Mouse (Mus musculus) lung, embryonic 15.5 days (tissue): ENCODE measurements at regions not wholly inside any gene's neighbourhood (a gene's known extent, or its start where the extent isn't known, plus 50 kb on each side); places are given as distances from the start of the nearest gene placed in this dataset.

Experiments used
- ATAC-seq: fragments of 200-750 bp; cut with Nextera tagmentation; 2 replicates; pipeline ENCODE4 v1.8.0; 2017; ENCODE audit warnings: moderate number of reproducible peaks, borderline replicate concordance; ENCODE audit not compliant: low FRiP score, low TSS enrichment; ENCODE audit errors: extremely low read depth
- H3K27ac ChIP-seq: fragments of 300-500 bp; sonication (generic); 2 replicates; pipeline ENCODE4 v1.5.1; 2015; ENCODE audit warnings: moderate library complexity, mild to moderate bottlenecking, inconsistent platforms
- H3K27me3 ChIP-seq: fragments of 300-500 bp; sonication (generic); 2 replicates; pipeline ENCODE4 v1.6.1; 2015; ENCODE audit warnings: inconsistent platforms
- H3K36me3 ChIP-seq: fragments of 300-500 bp; sonication (generic); 2 replicates; pipeline ENCODE4 v1.6.1; 2015; ENCODE audit warnings: inconsistent platforms
- H3K4me1 ChIP-seq: fragments of 300-500 bp; sonication (generic); 2 replicates; pipeline ENCODE4 v1.6.1; 2015; ENCODE audit warnings: inconsistent platforms
- H3K4me2 ChIP-seq: fragments of 300-500 bp; sonication (generic); 2 replicates; pipeline ENCODE4 v1.6.1; 2015; ENCODE audit warnings: inconsistent platforms, mild to moderate bottlenecking, moderate library complexity
- H3K4me3 ChIP-seq: fragments of 300-500 bp; sonication (generic); 2 replicates; pipeline ENCODE4 v1.5.1; 2015; ENCODE audit warnings: mild to moderate bottlenecking, inconsistent platforms
- H3K9ac ChIP-seq: fragments of 300-500 bp; sonication (generic); 2 replicates; pipeline ENCODE4 v1.6.1; 2015; ENCODE audit warnings: inconsistent platforms
- H3K9me3 ChIP-seq: fragments of 300-500 bp; sonication (generic); 2 replicates; pipeline ENCODE4 v1.6.1; 2016; ENCODE audit warnings: inconsistent platforms
- WGBS: fragments of 180-500 bp; shearing (Covaris S2); methylation state at CpG from one replicate; pipeline ENCODE4 v1.1.7; 2015; 5-methylcytosine and 5-hydroxymethylcytosine counted together

GRCm38 (mm10) chr2:61267706-61268105 lies 304.7 kb upstream of the Rbms1 start:
- 88% methylated on average over 3 of the region's 3 CpGs for WGBS
- H3K9me3 ChIP-seq = no peaks in the 10 kb centered on the region
- no peak overlapping the region for H3K27ac ChIP-seq
- H3K4me3 ChIP-seq = no peak overlapping the region
- H3K36me3 ChIP-seq = no peaks in the 10 kb centered on the region
- H3K4me2 ChIP-seq = no peak overlapping the region
- H3K9ac ChIP-seq = no peak overlapping the region
- ATAC-seq = no peak
- no peaks in the 10 kb centered on the region; the same call in 1 of the 2 replicates for H3K4me1 ChIP-seq
- H3K27me3 ChIP-seq = no peaks in the 10 kb centered on the region

DNA sequence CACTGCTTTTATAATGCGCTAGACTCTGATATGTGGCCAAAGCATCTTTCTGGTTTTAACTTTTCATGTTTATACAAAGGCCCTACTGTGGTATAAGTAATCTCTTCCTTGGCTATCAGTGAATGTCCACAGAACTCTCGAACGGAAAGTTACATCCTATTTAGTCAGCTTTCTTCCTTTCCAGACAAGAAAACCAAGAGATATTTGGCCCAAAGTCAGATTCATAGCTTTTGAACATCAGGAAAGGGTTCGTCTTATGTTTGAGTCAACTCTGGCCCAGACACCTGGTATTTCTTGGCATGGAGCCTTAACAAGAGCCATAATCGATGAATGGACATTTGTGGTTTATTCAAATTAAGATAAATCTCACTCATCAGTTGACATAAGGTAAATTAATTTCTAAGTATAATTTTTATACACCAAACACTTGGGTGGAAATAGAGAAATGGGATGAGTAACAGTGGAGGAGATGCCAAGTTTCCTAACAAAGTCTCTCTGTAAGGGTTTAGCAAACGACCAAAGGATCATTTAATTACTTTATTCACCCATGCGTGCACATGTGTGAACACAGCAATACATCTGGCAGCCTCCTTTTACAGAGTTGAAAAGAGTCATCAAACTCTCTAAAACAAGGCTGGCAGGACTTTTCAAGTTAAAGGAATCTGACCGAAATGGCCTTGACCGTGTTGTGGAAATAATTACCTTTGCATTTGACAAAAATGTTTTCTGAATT lies 287.2 kb upstream of the Rbms1 start:
- no peak for ATAC-seq
- 46% methylated on average over 9 of the region's 9 CpGs for WGBS

GRCm38 (mm10) chr2:61247956-61248355 lies 285.0 kb upstream of the Rbms1 start:
- no peaks in the 10 kb centered on the region for H3K9me3 ChIP-seq
- WGBS = 72% methylated on average over 4 of the region's 4 CpGs
- no peak for ATAC-seq

More for the DNA sequence above, 287.2 kb upstream of the Rbms1 start:
- Histone ChIP-seq H3K9me3 (no peaks in the 10 kb centered on the region), H3K4me1 (0 out of 2 replicates have a peak, but pooled peaks cover 11% of the 10 kb centered on the region), H3K27ac (no peak overlapping the region), H3K4me2 (no peak overlapping the region), H3K9ac (no peak overlapping the region), H3K27me3 (no peaks in the 10 kb centered on the region), H3K4me3 (no peak overlapping the region), H3K36me3 (no peaks in the 10 kb centered on the region)

GRCm38 (mm10) chr2:61247336-61247735 lies 284.3 kb upstream of the Rbms1 start:
- ATAC-seq = no peak
- Histone ChIP-seq H3K9me3 (no peaks in the 10 kb centered on the region), H3K4me3 (no peak overlapping the region), H3K36me3 (no peaks in the 10 kb centered on the region), H3K4me1 (0 out of 2 replicates have a peak, but pooled peaks cover 11% of the 10 kb centered on the region), H3K27me3 (no peaks in the 10 kb centered on the region), H3K27ac (peak overlapping the region; percentile 22; the same call in 1 of the 2 replicates), H3K4me2 (no peak overlapping the region), H3K9ac (no peak overlapping the region)
- 55% methylated on average over 2 of the region's 2 CpGs for WGBS

More at GRCm38 (mm10) chr2:61247956-61248355, 285.0 kb upstream of the Rbms1 start:
- Histone ChIP-seq H3K27me3 (no peaks in the 10 kb centered on the region), H3K4me2 (no peak overlapping the region), H3K4me3 (no peak overlapping the region), H3K36me3 (no peaks in the 10 kb centered on the region), H3K27ac (no peak overlapping the region), H3K4me1 (0 out of 2 replicates have a peak, but pooled peaks cover 11% of the 10 kb centered on the region), H3K9ac (no peak overlapping the region)

GRCm38 (mm10) chr2:61246691-61247258 lies 283.8 kb upstream of the Rbms1 start:
- no peak for ATAC-seq
- Histone ChIP-seq H3K36me3 (no peaks in the 10 kb centered on the region), H3K9ac (no peak overlapping the region), H3K4me1 (0 out of 2 replicates have a peak, but pooled peaks cover 11% of the 10 kb centered on the region), H3K27ac (peak overlapping the region; percentile 22), H3K4me2 (no peak overlapping the region), H3K27me3 (no peaks in the 10 kb centered on the region), H3K4me3 (no peak overlapping the region), H3K9me3 (no peaks in the 10 kb centered on the region)
- WGBS = 17% methylated on average over 3 of the region's 3 CpGs

DNA sequence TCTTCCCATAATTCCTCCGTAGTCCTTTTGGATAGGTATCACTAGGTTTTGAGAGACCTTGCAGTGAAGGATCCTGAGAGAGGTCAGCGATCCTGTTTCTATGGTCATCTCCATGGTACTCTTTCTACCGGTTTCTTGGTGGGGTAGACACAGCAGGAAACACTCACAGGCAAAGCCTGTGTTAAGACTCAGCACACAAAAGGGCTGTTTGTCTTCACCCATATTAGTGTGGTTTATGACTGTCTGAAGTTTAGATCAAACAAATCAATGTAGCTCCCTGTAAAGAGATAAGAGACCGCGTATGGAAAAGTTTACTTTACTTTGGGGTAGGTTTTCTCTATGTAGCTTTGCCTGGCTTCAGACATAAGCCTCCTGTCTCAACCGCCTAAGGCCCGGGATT lies 282.5 kb upstream of the Rbms1 start:
- Histone ChIP-seq H3K27me3 (no peaks in the 10 kb centered on the region), H3K9me3 (no peaks in the 10 kb centered on the region), H3K4me3 (no peak overlapping the region), H3K4me1 (0 out of 2 replicates have a peak, but pooled peaks cover 11% of the 10 kb centered on the region), H3K27ac (no peak overlapping the region), H3K36me3 (no peaks in the 10 kb centered on the region), H3K4me2 (no peak overlapping the region), H3K9ac (no peak overlapping the region)
- WGBS = 43% methylated on average over 7 of the region's 7 CpGs
- no peak for ATAC-seq

- no peak for ATAC-seq
- Histone ChIP-seq H3K27me3 (no peaks in the 10 kb centered on the region), H3K4me1 (peaks cover 9% of the 10 kb centered on the region; the same call in 1 of the 2 replicates), H3K9ac (no peak overlapping the region), H3K4me2 (no peak overlapping the region), H3K4me3 (no peak overlapping the region), H3K9me3 (no peaks in the 10 kb centered on the region), H3K36me3 (no peaks in the 10 kb centered on the region), H3K27ac (no peak overlapping the region)
- 44% methylated on average over 3 of the region's 3 CpGs for WGBS
These were observed 258.7 kb upstream of the Rbms1 start for GRCm38 (mm10) chr2:61221676-61222075.

GRCm38 (mm10) chr2:61221157-61221556 lies 258.2 kb upstream of the Rbms1 start:
- H3K9me3 ChIP-seq = no peaks in the 10 kb centered on the region
- no peaks in the 10 kb centered on the region for H3K36me3 ChIP-seq
- H3K27ac ChIP-seq = no peak overlapping the region
- 85% methylated on average over 2 of the region's 2 CpGs for WGBS
- H3K4me1 ChIP-seq = peaks cover 9% of the 10 kb centered on the region; the same call in 1 of the 2 replicates
- H3K27me3 ChIP-seq = no peaks in the 10 kb centered on the region
- no peak overlapping the region for H3K4me2 ChIP-seq
- H3K9ac ChIP-seq = no peak overlapping the region
- ATAC-seq = no peak
- H3K4me3 ChIP-seq = no peak overlapping the region

DNA sequence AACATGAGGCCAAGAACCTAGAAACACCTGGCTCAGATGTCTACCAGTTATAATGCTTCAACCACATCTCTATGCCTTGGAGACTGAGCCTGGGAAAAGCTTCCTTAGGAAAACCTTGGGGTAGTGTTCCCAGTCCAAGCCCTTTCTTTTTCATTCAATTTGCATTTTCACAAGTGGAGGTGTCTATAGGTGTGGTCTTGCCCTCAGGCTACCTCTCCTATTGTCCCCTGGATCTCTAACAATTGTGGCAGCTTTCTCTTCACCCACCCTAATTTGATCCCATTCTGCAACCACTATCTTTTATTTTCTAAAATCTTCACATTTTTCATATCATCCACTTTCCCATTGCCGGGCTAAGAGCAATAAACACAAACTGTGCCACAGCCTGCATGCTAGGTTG lies 251.0 kb upstream of the Rbms1 start:
- Histone ChIP-seq H3K4me3 (no peak overlapping the region), H3K4me2 (no peak overlapping the region), H3K9me3 (no peaks in the 10 kb centered on the region), H3K27me3 (no peaks in the 10 kb centered on the region), H3K4me1 (no peaks in the 10 kb centered on the region), H3K36me3 (no peaks in the 10 kb centered on the region), H3K27ac (no peak overlapping the region), H3K9ac (no peak overlapping the region)
- 91% methylated on average over 1 of the region's 1 CpGs for WGBS
- ATAC-seq = no peak

DNA sequence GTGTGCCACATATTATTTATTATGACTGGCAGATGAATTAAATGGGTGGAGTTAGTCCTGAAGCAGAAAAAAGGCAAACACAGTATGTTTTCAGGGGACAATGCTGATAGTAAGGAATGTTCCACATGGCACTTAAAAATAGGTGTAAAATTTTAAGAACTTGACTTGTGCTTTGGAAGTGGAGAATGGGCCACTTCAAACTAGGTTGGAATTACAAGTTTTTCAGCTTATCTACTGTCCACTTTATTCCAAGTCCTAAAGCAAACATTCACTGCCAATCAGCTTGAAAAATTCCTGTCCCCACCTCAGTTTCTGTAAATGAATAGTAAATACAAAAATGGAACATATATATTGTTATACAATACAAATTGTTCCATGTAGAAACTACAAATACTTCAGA lies 238.4 kb upstream of the Rbms1 start:
- Histone ChIP-seq H3K9ac (no peak overlapping the region), H3K4me2 (no peak overlapping the region), H3K4me3 (no peak overlapping the region), H3K4me1 (peaks cover 5% of the 10 kb centered on the region; the same call in 1 of the 2 replicates), H3K27me3 (no peaks in the 10 kb centered on the region), H3K9me3 (no peaks in the 10 kb centered on the region), H3K36me3 (no peaks in the 10 kb centered on the region), H3K27ac (peak overlapping the region; percentile 50; the same call in 1 of the 2 replicates)
- ATAC-seq = no peak

- H3K9ac ChIP-seq = no peak overlapping the region
- H3K27ac ChIP-seq = no peak overlapping the region
- no peak overlapping the region for H3K4me3 ChIP-seq
- H3K4me2 ChIP-seq = no peak overlapping the region
- peaks cover under 1% of the 10 kb centered on the region; the same call in 1 of the 2 replicates for H3K4me1 ChIP-seq
- ATAC-seq = no peak
- H3K36me3 ChIP-seq = no peaks in the 10 kb centered on the region
- no peaks in the 10 kb centered on the region for H3K9me3 ChIP-seq
- no peaks in the 10 kb centered on the region for H3K27me3 ChIP-seq
- 30% methylated on average over 2 of the region's 2 CpGs for whole genome bisulfite sequencing
These were observed 231.0 kb upstream of the Rbms1 start for GRCm38 (mm10) chr2:61193976-61194375.

DNA sequence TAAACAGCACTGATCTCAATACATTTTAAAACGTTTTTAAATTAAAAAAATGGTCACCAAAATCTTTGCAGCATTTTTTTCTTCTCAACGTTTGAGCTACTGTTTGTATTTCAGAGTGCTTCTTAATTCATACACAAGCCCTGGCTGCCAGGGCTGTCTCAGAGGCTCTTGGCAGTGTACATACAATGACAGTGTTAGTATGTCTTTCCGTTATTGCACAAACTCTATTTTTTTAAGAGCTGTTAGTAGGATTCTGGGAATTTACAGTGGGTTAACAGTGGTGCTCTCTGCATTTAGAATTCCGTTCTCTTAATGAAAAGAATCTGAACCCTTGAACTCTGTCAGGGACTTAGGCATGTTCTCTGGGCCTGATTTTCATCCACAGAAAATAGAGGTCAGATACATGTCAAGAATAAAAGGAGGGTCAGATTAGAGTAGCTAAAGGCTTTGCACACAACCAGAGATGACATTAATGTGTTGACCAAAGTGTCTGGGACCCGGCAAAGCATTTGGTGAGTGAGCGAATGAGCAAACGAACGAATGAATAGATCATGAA lies 219.5 kb upstream of the Rbms1 start:
- Histone ChIP-seq H3K9me3 (no peaks in the 10 kb centered on the region), H3K36me3 (no peaks in the 10 kb centered on the region), H3K4me3 (no peak overlapping the region), H3K4me1 (no peaks in the 10 kb centered on the region), H3K27me3 (no peaks in the 10 kb centered on the region), H3K27ac (peak overlapping the region; percentile 37; the same call in 1 of the 2 replicates), H3K4me2 (no peak overlapping the region), H3K9ac (no peak overlapping the region)
- 38% methylated on average over 8 of the region's 8 CpGs for WGBS
- ATAC-seq = peak; percentile 67; the same call in 1 of the 2 replicates
